Mouse (Mus musculus) small intestine, adult 2 months (tissue): ENCODE data around the gene Med21. TPM values are rescaled to one million over a fixed set of nuclear protein-coding genes. Genes with fewer than 3 reads are reported as not detected.

ENCODE experiments used
- H3K27ac ChIP-seq: fragments of 200-500 bp; 2 replicates; pipeline ENCODE4 v1.5.1; 2012; ENCODE audit warnings: low read depth, low read length, control low read depth, inconsistent platforms; ENCODE audit not compliant: insufficient read depth
- H3K27me3 ChIP-seq: fragments of 200-500 bp; 2 replicates; pipeline ENCODE4 v1.6.1; 2012; ENCODE audit warnings: mild to moderate bottlenecking, moderate library complexity, low read length, inconsistent platforms; ENCODE audit not compliant: control insufficient read depth, insufficient read depth
- H3K36me3 ChIP-seq: fragments of 200-500 bp; 2 replicates; pipeline ENCODE4 v1.6.1; 2012; ENCODE audit warnings: mild to moderate bottlenecking, low read length, control low read depth, inconsistent platforms; ENCODE audit not compliant: control insufficient read depth, insufficient read depth
- H3K4me1 ChIP-seq: fragments of 200-500 bp; 2 replicates; pipeline ENCODE4 v1.6.1; 2012; ENCODE audit warnings: low read length, inconsistent platforms, mixed read lengths; ENCODE audit not compliant: control insufficient read depth, insufficient read depth, insufficient read length
- H3K4me3 ChIP-seq: fragments of 200-500 bp; 2 replicates; pipeline ENCODE4 v1.5.1; 2012; ENCODE audit warnings: low read depth, mild to moderate bottlenecking, control low read depth, inconsistent platforms, low read length, moderate library complexity
- CTCF ChIP-seq: fragments of 200-500 bp; IDR thresholded peaks from 2 replicates; pipeline ENCODE4 v1.5.1; 2012; ENCODE audit warnings: low read depth, mild to moderate bottlenecking, control low read depth, inconsistent platforms, low read length, moderate library complexity, mixed read lengths; ENCODE audit not compliant: insufficient replicate concordance, insufficient read length; ENCODE audit errors: extremely low read depth
- POLR2A ChIP-seq: fragments of 200-500 bp; IDR thresholded peaks from 2 replicates; pipeline ENCODE4 v1.6.1; 2012; ENCODE audit warnings: low read depth, mild to moderate bottlenecking, control low read depth, inconsistent platforms, low read length, moderate library complexity
- WGBS: fragments of 180-500 bp; shearing (Covaris S2); methylation state at CpG from one replicate; pipeline ENCODE4 v1.1.7; 2018; 5-methylcytosine and 5-hydroxymethylcytosine counted together
- polyA plus RNA-seq: library from polyadenylated mRNA; depleted of rRNA; stranded (reverse); fragments of >200 nt; gene quantifications from 2 replicates; pipeline ENCODE4 v1.2.3, GENCODE M21; 2012

Gene Med21
- polyA plus RNA-seq, 1 experiment: 6.9 TPM

GRCm38 (mm10) chr6:146614541-146614940, 27.8 kb upstream of the Med21 start:
- peaks cover 43% of the 10 kb centered on the region for H3K36me3 ChIP-seq
- H3K27ac ChIP-seq: no peak overlapping the region
- H3K27me3 ChIP-seq: no peaks in the 10 kb centered on the region
- H3K4me1 ChIP-seq: no peaks in the 10 kb centered on the region
- WGBS: 80% methylated on average over 5 of the region's 5 CpGs
- TF ChIP-seq POLR2A (no peak), CTCF (no peak)
- no peak overlapping the region for H3K4me3 ChIP-seq

- Histone ChIP-seq H3K4me1 (no peaks in the 10 kb centered on the region), H3K4me3 (no peak overlapping the region), H3K36me3 (peaks cover 41% of the 10 kb centered on the region), H3K27ac (no peak overlapping the region), H3K27me3 (no peaks in the 10 kb centered on the region)
- WGBS: 93% methylated on average over 8 of the region's 8 CpGs
- no peak for TF ChIP-seq POLR2A
These were observed 26.5 kb upstream of the Med21 start for GRCm38 (mm10) chr6:146615891-146616290.

GRCm38 (mm10) chr6:146616670-146617069, 25.7 kb upstream of the Med21 start:
- Histone ChIP-seq H3K27ac (no peak overlapping the region), H3K4me3 (no peak overlapping the region), H3K27me3 (no peaks in the 10 kb centered on the region), H3K36me3 (peaks cover 44% of the 10 kb centered on the region), H3K4me1 (no peaks in the 10 kb centered on the region)
- no peak for TF ChIP-seq POLR2A
- TF ChIP-seq CTCF: no peak
- WGBS: 54% methylated on average over 2 of the region's 2 CpGs

- TF ChIP-seq CTCF (no peak), POLR2A (no peak)
- H3K36me3 ChIP-seq: peaks cover 9% of the 10 kb centered on the region; the same call in 1 of the 2 replicates
- H3K27me3 ChIP-seq: no peaks in the 10 kb centered on the region
- WGBS: 68% methylated on average over 3 of the region's 3 CpGs
- H3K4me1 ChIP-seq: peaks cover 8% of the 10 kb centered on the region; the same call in 1 of the 2 replicates
- H3K4me3 ChIP-seq: no peak overlapping the region
- no peak overlapping the region for H3K27ac ChIP-seq
These were observed 14.2 kb upstream of the Med21 start for GRCm38 (mm10) chr6:146628123-146628522.

GRCm38 (mm10) chr6:146629781-146630756, 12.3 kb upstream of the Med21 start:
- no peak overlapping the region for H3K27ac ChIP-seq
- 47% methylated on average over 9 of the region's 9 CpGs for WGBS
- H3K36me3 ChIP-seq: no peaks in the 10 kb centered on the region
- TF ChIP-seq CTCF: no peak
- no peak for TF ChIP-seq POLR2A
- H3K4me3 ChIP-seq: no peak overlapping the region
- H3K4me1 ChIP-seq: peaks cover 10% of the 10 kb centered on the region; the same call in 1 of the 2 replicates
- H3K27me3 ChIP-seq: no peaks in the 10 kb centered on the region

- Histone ChIP-seq H3K4me3 (no peak overlapping the region), H3K27ac (no peak overlapping the region), H3K4me1 (peaks cover 10% of the 10 kb centered on the region; the same call in 1 of the 2 replicates), H3K36me3 (no peaks in the 10 kb centered on the region), H3K27me3 (no peaks in the 10 kb centered on the region)
- WGBS: 67% methylated on average over 4 of the region's 4 CpGs
- TF ChIP-seq POLR2A (no peak), CTCF (no peak)
These were observed 11.4 kb upstream of the Med21 start for GRCm38 (mm10) chr6:146630961-146631360.

GRCm38 (mm10) chr6:146631847-146632246, 10.5 kb upstream of the Med21 start:
- TF ChIP-seq CTCF: no peak
- TF ChIP-seq POLR2A: no peak
- WGBS: 88% methylated on average over 8 of the region's 8 CpGs
- no peak overlapping the region for H3K27ac ChIP-seq

More at GRCm38 (mm10) chr6:146631847-146632246, 10.5 kb upstream of the Med21 start:
- Histone ChIP-seq H3K27me3 (no peaks in the 10 kb centered on the region), H3K36me3 (no peaks in the 10 kb centered on the region), H3K4me3 (no peak overlapping the region), H3K4me1 (peaks cover 10% of the 10 kb centered on the region; the same call in 1 of the 2 replicates)
